Mouse (Mus musculus) adrenal gland, adult (tissue): Measurements from ENCODE around the gene Mterf4.
"Not testable (repeated sequence)": the region's sequence is repeated elsewhere in the genome, so short reads cannot be mapped to it uniquely, and the experiment has no call there.

Source experiments
- DNase-seq, 2 experiments: peaks; one replicate each; pipeline ENCODE4 v3.0.0; 2022 to 2023; ENCODE audit warnings: low spot score in 1 of 2; ENCODE audit not compliant: inconsistent age in 2 of 2

Mterf4 gene

DNA sequence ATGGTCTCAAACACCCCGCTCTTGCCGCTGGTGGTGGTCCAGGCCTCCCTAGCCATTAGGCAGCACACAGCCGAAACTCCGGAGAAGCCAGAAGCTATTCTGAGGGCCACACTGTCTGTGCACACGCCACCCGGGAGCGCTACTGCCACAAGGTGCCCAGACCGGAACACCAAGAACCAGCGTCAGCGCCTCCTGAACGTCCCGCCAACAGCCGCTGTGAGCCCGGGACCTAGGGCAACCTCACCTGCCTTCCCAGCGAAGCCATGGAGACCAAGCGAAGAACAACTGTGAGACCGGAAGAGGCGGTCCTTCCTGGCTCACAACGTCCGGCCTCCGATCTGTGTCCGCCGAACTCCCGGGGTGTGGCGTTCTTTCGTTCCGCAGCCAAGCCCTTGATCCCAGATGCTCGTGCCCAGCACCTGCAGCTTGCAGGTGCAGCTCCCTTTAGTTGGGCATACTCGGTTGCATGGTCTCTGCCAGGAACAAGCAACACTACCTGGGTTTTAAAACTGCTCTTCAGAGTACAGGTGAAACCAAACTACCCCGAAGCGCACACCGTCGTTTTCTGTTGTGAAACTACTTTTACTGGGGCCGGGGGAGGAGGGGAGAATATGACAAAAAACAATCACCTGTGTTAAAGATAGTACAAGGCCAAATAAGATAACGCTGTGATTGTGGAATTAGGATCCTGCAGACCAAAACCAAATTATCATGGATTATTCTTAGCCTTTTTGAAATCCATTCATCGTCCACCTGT, at the start of gene Mterf4:
TSS of gene Mterf4 (minus strand) at position 335 of the 757 bp plus-strand sequence.
- DNase-seq, result peak; percentile 84 to 94

DNA sequence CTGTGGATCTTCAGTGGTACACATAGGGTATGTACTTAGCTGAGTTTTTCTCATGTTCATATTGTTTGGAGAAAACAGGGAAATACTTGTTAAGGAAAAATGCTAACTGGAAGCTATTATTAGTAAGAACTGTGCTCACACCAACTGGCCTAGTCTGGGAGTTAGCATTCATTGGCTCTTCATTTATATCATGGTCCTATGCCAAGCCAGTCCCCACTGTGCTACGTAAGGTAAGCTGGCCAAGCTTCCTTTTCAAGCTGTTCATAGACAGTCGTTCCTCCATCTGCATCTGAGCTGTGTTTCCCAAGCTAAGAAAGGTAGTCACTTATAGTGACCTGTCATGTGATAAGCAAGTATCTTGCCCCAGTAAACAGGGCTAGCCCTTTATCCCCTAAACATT, 47.0 kb upstream of the Mterf4 start:
- DNase-seq, result no peak

DNA sequence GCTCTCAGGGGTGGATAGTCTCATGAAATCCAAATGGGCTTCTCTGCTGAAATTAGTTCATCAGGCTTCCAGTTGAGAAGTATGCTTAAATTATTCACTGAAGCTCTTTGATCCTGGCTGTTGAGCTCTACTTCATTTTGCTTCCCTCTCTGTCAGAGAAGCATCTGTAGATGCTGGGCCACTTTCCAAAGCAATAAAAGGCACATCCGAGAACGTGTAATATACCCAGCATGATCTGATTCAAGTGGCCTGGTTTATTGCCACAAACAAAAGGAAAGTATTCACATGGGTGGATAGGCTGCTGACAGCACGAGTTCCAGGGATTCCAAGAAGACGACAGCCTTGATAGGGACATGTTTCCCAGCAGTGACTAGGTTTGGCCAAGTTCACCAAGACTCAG, 44.0 kb upstream of the Mterf4 start:
- DNase-seq, result no peak

DNA sequence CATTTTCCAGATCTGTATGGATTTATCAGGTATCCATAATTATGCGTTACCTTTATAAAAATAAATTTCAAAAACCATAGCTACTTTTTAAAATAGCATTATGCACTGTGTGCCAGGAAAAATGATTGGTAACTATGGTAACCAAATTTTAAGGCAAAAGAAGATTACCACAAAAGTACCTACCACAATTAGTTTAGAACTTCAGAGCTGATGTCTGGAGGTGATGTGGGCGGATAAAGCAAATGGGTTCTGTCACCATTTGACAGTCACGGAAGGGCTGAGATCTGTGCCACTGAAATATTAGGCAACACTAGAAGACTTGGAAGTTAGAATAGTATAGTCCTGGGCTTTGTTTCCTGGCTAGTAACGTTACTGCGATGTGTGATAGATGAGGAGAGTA, 41.5 kb upstream of the Mterf4 start:
- DNase-seq, result no peak

DNA sequence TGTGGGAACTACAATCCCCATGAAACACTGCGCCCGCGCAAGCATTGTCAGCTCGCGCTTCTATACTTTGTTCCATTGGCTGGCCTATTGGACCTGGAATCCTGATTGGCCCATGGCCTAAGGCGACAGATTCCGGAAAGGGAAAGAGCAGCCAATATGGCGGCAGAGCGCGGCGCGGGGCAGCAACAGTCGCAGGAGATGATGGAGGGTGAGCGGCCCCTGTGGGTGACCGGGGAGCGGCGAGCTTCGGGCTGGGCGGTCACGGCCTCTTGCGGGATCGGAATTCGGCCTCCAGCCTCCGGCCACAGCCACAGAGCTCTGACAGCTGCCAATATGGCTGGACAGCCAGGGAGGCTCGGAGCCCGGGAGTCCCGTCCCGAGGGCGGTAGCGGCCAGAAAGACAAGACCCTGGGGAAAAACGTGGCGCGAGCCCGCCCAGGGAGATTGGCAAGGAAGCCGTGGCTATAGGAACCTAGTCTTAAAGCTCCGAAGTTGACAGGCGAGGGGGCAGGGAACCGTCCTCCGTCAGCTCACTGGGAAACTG, 37.9 kb upstream of the Mterf4 start:
- peak; percentile 94 to 98 for DNase-seq

DNA sequence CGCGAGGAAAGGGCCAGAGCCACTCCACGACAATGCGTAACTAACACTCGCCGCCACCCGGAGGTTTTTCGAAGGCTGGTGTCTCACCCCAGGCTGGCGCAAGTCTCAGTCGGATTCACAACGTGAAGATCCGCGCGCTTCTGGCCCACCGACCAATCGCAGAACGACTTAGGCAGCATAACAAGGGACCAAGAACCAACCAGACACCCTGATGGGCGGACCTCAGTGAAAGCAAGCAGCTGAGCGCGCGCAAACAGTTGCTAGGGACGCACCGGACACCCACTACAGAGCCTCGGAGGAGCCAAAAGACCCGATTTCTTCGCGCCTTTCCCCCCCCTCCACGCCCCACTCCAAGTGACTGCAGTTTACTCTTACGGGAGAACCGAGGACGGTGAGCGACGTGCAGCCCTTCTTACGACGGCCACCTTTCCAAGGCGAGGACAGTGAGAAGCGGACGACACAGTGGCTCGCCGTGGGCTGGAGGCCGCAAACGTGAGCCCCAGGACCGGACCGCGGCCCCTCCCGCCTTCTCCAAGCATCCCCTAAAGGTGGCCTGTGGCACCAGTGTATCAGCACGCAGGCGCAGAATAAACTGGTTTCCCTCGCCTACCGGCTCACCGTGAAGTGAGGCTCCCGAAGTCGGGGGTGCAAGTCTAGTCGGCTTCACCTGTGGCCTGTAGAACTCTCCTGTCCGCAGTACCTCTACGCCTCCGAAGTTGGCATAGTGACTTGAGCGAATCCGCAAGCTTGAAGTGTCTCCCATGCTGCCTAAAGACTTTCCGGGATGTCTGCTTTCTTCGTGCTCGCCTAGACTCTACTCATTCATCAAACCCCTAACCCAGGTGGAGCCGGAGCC, 37.2 kb upstream of the Mterf4 start, which contains the start of the genes Ppp1r7 and Pask:
TSS of gene Ppp1r7 (plus strand) at position 207 of the 856 bp plus-strand sequence.
TSS of gene Pask (minus strand) at position 835 of the 856 bp plus-strand sequence.
- DNase-seq, result peak; percentile 95 to 98

DNA sequence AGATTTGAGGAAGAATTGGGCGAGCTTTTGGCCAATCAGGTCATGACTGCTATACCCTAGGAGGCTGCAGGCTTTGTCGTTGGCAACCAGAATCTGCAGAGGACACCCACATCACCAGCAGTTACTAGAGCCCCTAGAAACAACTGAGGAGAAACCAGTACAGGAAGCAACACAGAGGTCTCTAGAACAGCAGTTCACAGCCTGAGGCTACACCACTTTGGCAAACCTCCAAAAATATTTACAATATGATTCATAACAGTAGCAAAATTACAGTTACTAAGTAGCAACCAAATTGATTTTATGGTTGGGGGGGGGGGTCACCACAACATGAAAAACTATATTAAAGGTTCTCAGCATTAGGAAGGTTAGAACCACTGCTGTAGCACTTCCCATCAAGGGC, 28.9 kb upstream of the Mterf4 start:
- DNase-seq, result peak in 1 of 2 experiments; percentile 49

DNA sequence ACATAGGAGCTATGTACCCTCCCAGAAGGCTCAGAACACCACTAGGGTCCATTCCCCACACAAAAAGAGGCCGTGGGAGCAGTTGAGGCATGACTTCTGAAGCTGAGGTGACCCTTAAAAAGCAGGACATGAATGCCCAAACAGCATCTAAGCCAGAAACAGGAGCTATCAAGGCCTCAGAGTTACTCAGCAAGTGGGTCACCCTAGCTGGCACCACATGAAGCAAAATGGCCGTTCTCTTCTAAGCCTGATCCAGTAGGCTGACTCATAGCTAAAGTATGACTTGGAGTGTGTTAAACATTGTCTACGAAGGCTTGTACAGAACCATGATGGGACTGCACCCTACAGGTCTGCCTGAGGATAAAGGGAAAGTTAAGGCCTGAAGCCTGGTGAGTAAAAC, 20.7 kb upstream of the Mterf4 start:
- peak; percentile 42 to 73 for DNase-seq

DNA sequence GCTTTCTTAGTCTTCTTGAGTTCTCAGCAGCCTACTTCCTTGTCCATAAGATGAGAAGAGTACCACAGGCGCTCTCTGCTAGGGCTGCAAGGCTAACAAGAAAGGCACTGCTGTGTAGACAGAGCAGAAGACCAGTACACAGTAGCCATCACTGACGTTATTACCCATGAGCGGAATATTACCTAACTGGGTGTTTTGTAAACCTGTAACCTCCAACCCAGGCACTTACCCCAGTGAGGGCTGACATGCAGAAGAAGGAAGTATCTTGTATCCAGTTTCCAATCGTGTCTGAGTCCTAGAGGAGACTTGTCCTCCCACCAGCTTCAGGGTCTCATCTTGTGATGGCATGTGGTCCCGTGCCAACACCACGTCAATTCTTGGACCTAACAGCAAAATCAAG, 18.3 kb upstream of the Mterf4 start:
- DNase-seq, result no peak

DNA sequence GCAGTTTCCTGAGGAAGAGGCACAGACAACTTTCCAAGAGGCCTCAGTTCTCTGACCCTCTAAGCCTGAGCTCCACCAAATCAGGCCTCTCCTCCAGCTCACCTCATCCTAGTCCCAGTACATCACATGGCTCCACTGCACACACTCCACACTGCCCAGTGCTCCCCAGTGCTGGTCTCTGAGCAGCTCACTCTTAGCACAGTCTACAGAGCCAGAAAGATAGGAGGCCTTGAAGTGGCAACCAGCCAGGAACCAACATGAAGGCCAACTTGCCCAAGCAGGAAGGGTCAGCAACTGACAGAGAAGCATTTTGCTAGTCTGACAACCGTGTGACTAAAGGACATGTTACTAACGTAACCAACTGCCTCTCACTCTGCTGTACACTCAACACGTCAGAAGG, 5.1 kb downstream of the Mterf4 start:
- DNase-seq, result peak; percentile 74 to 91

DNA sequence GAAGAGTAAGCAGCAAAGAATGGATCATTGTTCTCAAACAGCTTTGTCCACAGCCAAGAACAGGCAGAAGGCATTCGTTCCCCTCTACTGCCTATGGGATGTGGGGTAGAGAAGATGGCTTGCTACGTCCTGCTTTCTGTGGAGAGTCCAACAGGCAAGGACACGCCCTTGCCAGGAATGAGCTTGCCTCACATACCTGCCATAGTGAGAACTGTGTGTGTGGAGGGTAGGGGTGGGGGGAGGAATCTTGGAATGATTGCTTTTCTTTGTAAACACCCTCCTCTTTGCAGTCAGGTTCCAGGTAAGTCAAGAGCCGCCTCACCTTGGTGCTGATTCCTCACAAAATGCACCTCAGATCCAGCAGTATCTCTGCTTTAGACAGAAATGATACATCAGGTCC, 5.9 kb downstream of the Mterf4 start:
- no peak for DNase-seq

DNA sequence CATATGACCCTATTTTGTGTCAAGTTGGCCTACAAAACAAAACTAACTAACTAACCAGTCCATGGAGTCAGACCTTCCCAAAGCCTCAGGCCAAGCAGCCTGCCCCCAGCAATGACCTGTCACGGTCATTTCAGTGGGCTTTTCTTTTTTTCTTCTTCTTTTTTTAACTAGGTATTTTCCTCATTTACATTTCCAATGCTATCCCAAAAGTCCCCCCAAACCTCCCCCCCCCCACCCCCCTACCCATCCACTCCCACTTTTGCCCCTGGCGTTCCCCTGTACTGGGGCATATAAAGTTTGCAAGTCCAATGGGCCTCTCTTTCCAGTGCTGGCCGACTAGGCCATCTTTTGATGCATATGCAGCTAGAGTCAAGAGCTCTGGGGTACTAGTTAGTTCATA, 11.2 kb downstream of the Mterf4 start:
- not testable (repeated sequence) for DNase-seq

DNA sequence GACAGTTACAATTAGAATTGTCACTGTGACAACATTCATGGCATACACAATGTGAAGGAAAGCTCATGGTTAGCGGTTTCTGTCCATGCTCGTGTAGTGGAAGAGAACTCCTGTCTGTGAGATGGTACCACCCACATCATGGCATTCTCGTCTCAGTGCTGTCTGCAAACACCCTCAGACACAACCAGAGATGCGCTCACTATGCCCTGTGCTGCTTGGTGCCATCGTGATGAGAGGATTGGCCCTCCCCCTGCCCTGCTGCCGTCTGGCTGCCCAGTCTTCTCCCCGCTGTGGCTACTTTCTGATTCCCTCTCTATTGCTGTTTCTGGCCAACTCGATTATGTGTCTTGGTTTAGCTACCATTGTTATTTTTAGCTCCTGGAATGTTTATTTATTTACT, 13.7 kb downstream of the Mterf4 start:
- no peak for DNase-seq

DNA sequence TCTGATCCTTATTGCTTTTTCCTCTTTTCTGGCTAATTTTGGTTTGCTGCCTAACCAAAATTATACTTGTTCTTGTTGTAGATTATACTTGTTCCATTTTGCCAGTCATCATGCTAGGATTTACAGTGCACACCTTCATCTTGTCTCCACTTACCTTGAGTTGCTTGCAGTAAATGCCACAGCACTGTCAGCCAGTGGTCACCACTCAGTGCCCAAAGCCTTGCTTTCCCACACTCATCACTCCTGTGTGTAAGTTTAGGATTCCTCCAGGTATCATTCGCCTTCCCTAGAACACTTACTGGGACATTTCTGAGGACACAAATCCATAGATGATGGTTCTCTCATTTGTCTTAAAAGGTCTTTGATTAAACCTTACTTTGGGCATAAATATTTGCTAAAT, 14.1 kb downstream of the Mterf4 start:
- no peak for DNase-seq

DNA sequence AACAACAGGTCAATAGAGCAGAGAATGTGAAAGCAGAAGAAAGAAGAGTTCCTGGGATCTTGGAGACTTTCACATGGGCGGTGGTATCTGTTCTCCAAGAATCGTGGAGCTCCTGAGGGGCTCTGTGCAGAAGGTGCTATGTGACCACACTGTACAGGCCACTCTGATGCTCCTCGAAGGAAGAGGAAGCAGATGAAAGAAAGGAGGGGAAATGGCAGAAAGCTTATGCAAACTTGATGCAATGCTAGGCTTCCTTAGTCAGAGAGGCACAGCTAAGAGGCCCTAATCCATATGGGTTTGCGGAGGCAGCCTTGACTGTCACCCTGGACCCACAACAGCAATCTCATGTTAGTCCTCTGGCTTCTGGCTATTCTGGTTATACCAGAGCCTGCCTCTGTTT, 14.8 kb downstream of the Mterf4 start:
- DNase-seq, result no peak

DNA sequence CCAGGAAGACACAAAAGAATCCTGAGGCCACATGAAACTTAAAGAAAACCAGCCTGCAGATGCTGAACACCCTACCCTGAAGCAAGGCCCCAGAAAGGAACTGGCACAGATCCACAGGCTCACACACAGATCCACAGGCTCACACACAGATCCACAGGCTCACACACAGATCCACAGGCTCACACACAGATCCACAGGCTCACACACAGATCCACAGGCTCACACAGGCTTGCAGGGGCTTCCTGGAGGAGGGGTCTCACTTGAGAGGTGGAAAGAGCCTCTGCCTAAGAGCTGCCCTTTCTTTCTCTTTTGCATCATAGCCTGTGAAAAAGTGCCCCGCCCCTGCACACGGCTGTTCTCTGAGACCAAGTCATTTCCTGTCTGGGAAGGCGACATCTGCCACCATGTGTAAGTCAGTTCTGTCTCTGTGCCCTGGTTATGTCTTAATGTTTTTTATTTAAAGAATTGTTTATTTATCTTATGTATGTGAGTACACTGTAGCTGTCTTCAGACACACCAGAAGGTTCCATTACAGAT, 16.0 kb downstream of the Mterf4 start:
- no peak for DNase-seq

DNA sequence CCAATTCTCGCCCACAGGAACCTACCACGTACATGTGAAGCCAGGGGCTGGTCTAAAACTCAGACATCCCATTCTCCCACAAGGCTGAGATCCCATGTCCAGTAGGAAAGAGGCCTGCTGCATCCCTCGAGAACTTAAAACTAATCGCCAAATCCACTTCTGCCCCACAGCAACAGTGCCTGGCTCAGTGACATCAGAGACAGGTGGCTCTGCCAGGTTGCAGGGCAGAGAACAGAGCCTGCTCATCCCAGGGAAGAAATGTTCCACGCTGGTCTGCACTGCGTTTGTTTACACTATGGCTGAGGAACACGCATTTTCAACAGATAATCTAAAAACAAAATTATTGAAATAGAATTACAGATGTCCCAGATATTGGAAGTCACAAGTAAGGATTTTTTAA, 28.7 kb downstream of the Mterf4 start:
- DNase-seq, result no peak

DNA sequence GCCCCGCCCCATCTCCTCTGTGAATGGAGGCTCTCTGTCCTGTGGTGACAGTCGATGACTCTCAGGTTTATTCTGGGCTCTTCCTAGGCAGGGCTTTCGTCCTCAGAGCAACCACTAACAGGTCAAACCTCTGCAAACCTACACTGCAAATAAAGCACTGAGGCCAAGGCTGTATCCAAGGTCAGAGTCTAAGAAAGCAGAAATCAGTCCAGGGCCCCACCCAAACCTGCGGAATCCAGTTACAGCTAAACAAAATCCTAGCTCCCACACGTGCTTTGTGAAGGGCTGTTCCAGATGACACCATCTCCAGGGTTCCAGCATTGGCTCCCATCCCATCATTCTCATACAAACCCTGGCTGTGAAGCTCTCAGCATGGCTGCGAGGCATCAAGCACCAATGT, 30.2 kb downstream of the Mterf4 start:
- no peak for DNase-seq

DNA sequence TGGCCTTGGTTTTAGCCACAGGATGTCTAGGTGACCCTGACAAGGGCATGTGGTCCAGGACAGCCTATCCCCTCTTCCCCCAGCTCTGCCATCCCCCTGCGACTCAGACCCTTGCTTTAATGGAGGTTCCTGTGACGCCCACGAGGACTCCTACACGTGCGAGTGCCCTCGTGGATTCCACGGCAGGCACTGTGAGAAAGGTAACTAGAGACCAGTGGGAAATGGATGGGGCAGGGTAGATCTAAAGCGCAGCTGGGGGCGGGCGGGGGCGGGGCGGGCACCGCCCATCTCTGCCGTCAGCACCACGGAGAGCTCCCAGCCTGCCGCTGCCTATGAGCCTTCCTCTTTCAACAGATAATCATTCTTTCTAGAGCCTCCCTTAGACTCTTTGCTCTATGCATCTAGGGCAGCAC, 33.3 kb downstream of the Mterf4 start:
- peak; percentile 15 to 63 for DNase-seq

DNA sequence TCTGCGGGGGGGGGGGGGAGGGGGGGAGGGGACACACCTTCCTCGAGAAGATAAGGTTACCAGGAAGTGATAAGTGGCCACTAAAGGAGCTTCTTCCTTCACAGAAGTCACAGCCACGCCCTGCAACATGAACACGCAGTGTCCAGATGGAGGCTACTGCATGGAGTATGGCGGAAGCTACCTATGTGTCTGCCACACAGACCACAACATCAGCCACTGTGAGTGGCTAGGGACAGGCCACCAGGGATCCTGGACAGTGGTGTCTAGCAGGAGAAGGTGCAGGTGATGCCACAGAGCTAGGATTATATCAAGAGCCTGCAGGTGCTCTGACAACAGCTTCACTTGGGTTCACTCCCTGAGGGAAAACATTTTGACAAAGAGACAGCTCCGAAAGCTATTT, 34.0 kb downstream of the Mterf4 start:
- DNase-seq, result no peak

DNA sequence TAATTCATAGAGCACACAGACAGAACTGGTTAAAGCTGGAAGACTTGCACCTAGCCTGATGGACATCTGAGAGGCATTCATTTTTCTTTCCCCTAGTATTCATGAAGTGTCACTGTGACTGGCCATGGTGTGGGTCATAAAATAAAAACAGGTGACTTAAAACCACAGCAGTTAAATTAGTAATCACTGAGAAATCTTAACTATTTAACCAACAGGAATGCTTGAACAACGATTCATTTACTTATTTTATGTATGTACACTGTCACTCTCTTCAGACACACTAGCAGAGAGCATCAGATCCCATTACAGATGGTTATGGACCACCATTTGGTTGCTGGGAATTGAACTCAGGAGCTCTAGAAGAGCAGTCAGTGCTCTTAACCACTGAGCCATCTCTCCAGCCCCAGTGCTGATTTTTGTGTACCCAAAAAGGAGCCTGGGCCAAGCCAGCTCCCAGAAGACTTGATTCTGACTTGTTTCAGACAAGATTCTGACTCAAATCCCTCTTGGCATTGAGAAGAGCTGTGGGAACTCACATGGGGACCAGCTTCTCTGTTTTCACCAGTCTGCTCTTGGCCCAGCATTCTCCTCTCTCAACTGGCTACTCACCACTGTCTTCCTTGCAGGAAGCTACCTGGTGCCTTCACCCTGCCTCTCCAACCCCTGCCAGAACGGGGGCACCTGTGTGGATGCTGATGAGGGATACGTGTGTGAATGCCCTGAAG, 35.0 kb downstream of the Mterf4 start:
- no peak for DNase-seq
